Mouse (Mus musculus): Measurements from ENCODE around the gene Tbc1d2.

Tbc1d2 gene

GRCm38 (mm10) chr4:46597286-46597961, 52.6 kb downstream of the Tbc1d2 start:
- no peak for TF ChIP-seq GATA4 (IDR thresholded peaks at IDR 0.05; ENCODE audit: insufficient replicate concordance, low read length)

GRCm38 (mm10) chr4:46596398-46596797, 53.6 kb downstream of the Tbc1d2 start:
- no peak for TF ChIP-seq GATA4 (IDR thresholded peaks at IDR 0.05; ENCODE audit: insufficient replicate concordance, low read length)

DNA sequence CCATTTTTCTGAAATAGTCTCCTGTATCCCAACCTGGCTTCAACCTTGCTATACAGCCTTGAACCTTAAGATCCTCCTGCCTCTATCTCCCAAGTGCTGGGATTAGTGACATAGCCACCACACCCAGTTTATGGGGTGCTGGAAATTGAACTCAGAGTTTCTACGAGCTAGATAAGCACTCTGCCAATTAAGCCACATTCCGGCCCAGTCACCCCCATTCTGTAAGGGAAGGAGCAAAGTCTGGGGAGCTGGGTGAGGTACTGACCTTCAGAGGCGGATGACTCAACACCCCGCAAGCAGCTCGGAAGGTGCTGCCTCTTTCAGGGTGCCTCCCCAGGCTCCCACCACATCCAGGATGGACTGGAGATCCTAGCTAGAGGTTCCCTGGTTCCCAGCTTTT, 55.9 kb downstream of the Tbc1d2 start:
- TF ChIP-seq GATA4 (IDR thresholded peaks at IDR 0.05; ENCODE audit: insufficient replicate concordance, low read length), result no peak

- no peak for TF ChIP-seq GATA4 (IDR thresholded peaks at IDR 0.05; ENCODE audit: insufficient replicate concordance, low read length)
These were observed 56.5 kb downstream of the Tbc1d2 start for GRCm38 (mm10) chr4:46593472-46593871.

DNA sequence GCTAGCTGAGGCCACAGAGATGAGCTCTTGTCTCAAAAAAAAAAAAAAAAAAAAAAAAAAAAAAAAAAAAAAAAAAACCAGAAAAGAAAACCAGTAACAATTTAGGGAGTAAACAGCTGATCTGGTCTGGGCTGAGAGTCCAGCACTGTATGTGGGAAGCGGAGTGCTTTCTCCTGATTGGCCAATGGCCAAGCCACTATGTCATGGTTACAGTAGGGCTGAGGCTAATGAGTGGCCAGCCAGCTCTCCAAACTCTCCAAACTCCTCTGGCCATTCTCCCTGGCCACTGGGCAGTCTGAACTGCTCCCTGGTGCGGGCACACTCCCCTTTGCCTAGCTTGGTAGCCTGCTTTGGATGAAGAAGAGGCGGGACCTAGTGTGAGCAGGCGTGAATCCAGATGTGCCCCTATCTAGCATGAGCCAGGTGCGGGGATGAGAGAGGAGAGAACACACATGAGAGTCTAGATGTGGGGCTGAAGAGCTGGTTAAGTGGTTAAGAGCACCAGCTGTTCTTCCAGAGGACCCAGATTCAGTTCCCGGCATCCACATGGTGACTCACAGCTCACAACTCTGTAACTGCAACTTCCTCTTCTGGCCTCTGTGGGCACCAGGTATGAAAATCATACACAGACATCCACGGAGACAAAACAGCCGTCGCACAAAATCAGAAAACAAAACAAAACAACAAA, 58.0 kb downstream of the Tbc1d2 start:
- no peak for TF ChIP-seq GATA4 (IDR thresholded peaks at IDR 0.05; ENCODE audit: insufficient replicate concordance, low read length)

GRCm38 (mm10) chr4:46590810-46591209, 59.2 kb downstream of the Tbc1d2 start:
- no peak for TF ChIP-seq GATA4 (IDR thresholded peaks at IDR 0.05; ENCODE audit: insufficient replicate concordance, low read length)

- no peak for TF ChIP-seq GATA4 (IDR thresholded peaks at IDR 0.05; ENCODE audit: insufficient replicate concordance, low read length)
These were observed 59.9 kb downstream of the Tbc1d2 start for GRCm38 (mm10) chr4:46589946-46590684.

DNA sequence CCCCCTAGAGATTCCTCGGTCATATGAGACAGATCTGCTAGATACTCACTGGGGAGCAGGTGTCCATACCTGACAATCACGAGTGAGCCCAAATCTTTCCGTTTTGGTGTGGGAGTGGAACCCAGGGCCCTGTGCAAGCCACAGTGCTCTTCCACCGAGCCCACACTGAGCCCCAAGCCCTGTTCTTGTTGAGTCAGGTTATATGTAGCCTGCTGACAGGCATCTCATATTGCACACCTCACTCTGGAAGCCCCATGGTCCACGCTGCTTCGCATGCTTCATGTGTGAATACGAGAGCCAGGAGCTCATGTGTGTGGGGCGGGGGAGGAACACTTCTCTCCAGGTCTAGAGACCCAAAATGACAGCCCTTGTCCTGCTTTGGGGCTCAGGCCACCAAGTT, 60.9 kb downstream of the Tbc1d2 start:
- TF ChIP-seq GATA4 (IDR thresholded peaks at IDR 0.05; ENCODE audit: insufficient replicate concordance, low read length), result no peak

DNA sequence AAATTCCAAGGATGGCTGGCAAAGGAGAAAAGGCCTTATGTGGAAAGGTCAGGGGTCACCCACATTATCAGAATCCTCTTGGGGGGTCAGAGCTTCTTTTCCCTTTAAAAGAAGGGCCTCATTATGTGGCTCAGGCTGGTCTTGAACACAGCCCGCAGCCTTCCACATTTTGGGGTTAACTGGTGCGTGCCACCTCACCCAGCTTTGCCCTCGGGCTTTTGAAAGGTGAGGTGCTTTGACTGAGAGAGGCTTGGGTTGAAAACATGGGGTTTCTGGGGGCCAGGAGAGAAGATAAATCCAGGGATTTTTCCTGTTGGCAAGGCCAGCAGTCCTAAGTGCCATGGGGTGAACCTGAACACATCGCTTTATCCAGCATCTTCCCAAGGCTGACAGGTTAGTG, 63.5 kb downstream of the Tbc1d2 start:
- no peak for TF ChIP-seq GATA4 (IDR thresholded peaks at IDR 0.05; ENCODE audit: insufficient replicate concordance, low read length)

DNA sequence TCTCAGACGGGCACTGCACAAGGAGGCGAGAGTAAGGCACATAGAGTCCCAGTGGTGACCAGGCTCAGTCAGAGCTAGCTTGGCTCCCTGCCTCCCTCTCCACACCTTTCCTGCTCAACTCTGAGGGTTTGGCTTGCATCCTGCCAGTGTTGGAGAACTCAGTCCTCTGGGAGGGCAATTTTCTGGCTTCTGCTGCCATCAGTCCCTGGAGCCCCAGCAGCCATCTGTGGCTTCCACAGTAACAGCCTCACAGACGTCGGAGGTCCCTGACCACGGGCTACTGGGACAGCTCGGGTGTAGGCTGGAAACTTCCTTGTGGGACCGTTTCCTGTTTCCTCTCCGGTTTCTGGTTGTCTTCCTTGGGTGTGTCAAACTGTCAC, 64.2 kb downstream of the Tbc1d2 start:
- no peak for TF ChIP-seq GATA4 (IDR thresholded peaks at IDR 0.05; ENCODE audit: insufficient replicate concordance, low read length)

GRCm38 (mm10) chr4:46585041-46585810, 64.8 kb downstream of the Tbc1d2 start:
- no peak for TF ChIP-seq GATA4 (IDR thresholded peaks at IDR 0.05; ENCODE audit: insufficient replicate concordance, low read length)

- TF ChIP-seq GATA4 (IDR thresholded peaks at IDR 0.05; ENCODE audit: insufficient replicate concordance, low read length), result no peak
These were observed 71.8 kb downstream of the Tbc1d2 start for GRCm38 (mm10) chr4:46578228-46578627.

- TF ChIP-seq GATA4 (IDR thresholded peaks at IDR 0.05; ENCODE audit: insufficient replicate concordance, low read length), result no peak
These were observed 75.2 kb downstream of the Tbc1d2 start for GRCm38 (mm10) chr4:46574841-46575240.

GRCm38 (mm10) chr4:46574024-46574753, 75.8 kb downstream of the Tbc1d2 start:
- TF ChIP-seq GATA4 (IDR thresholded peaks at IDR 0.05; ENCODE audit: insufficient replicate concordance, low read length), result no peak

DNA sequence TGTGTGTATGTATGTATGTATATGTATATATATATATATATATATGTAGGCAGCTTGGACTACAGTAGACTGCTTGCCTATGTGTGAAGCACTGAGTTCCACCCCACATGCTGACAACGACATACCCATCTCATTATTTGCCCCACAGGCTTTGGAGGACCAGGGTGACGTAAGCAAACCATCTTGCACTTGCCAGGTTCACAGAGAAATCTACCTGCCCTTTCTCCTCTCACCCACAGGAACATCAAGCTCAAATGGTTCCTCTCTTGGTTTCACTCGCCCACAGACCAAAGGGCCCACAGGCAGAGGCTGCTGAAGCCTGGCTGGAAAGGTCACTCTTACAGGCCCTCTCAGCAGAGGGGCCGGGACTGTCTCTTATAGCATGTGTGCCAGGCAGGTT, 77.4 kb downstream of the Tbc1d2 start:
- no peak for TF ChIP-seq GATA4 (IDR thresholded peaks at IDR 0.05; ENCODE audit: insufficient replicate concordance, low read length)

Measured in liver, adult (tissue).